Mouse (Mus musculus): Measurements from ENCODE around the gene Ttc5.

GRCm38 (mm10) chr14:50795261-50795935 is 10.1 kb upstream of the Ttc5 start:
- no peak for TF ChIP-seq CTCF (IDR thresholded peaks at IDR 0.05; ENCODE audit: low read depth)
- TF ChIP-seq EP300 (IDR thresholded peaks at IDR 0.05; ENCODE audit: low read depth), result no peak
